Mouse (Mus musculus): Measurements from ENCODE around the gene Spats1.

Spats1 gene

GRCm38 (mm10) chr17:45474669-45475465, at the start of gene Spats1:
Gene Spats1, minus strand, starts transcription at chr17:45475415.
- DNase-seq (ENCODE audit: low read depth, low spot score): peak; percentile 99

GRCm38 (mm10) chr17:45524961-45525360, 49.7 kb upstream of the Spats1 start:
- DNase-seq (ENCODE audit: low read depth, low spot score): no peak

GRCm38 (mm10) chr17:45523263-45523662, 48.0 kb upstream of the Spats1 start, which contains the start of gene Tcte1:
Gene Tcte1, plus strand, starts transcription at chr17:45523434.
- DNase-seq (ENCODE audit: low read depth, low spot score): peak; percentile 79

GRCm38 (mm10) chr17:45520136-45520535, 44.9 kb upstream of the Spats1 start:
- DNase-seq (ENCODE audit: low read depth, low spot score): no peak

- DNase-seq (ENCODE audit: low read depth, low spot score): no peak
Observed at GRCm38 (mm10) chr17:45518766-45519475, 43.7 kb upstream of the Spats1 start.

GRCm38 (mm10) chr17:45517549-45518215, 42.5 kb upstream of the Spats1 start:
- no peak for DNase-seq (ENCODE audit: low read depth, low spot score)

GRCm38 (mm10) chr17:45517135-45517534, 41.9 kb upstream of the Spats1 start:
- no peak for DNase-seq (ENCODE audit: low read depth, low spot score)

- DNase-seq (ENCODE audit: low read depth, low spot score): peak; percentile 88
Observed at GRCm38 (mm10) chr17:45516488-45516887, 41.3 kb upstream of the Spats1 start.

- no peak for DNase-seq (ENCODE audit: low read depth, low spot score)
Observed at GRCm38 (mm10) chr17:45515806-45516205, 40.6 kb upstream of the Spats1 start.

- peak; percentile 71 for DNase-seq (ENCODE audit: low read depth, low spot score)
Observed at GRCm38 (mm10) chr17:45515204-45515726, 40.0 kb upstream of the Spats1 start.

GRCm38 (mm10) chr17:45511757-45512156, 36.5 kb upstream of the Spats1 start:
- no peak for DNase-seq (ENCODE audit: low read depth, low spot score)

- DNase-seq (ENCODE audit: low read depth, low spot score): no peak
Observed at GRCm38 (mm10) chr17:45510871-45511270, 35.7 kb upstream of the Spats1 start.

GRCm38 (mm10) chr17:45506700-45507189, 31.5 kb upstream of the Spats1 start, which contains the start of gene Aars2:
Gene Aars2, plus strand, starts transcription at chr17:45506841.
- DNase-seq (ENCODE audit: low read depth, low spot score): peak; percentile 96

- DNase-seq (ENCODE audit: low read depth, low spot score): no peak
Observed at GRCm38 (mm10) chr17:45505941-45506465, 30.8 kb upstream of the Spats1 start.

GRCm38 (mm10) chr17:45503301-45503973, 28.2 kb upstream of the Spats1 start:
- no peak for DNase-seq (ENCODE audit: low read depth, low spot score)

GRCm38 (mm10) chr17:45502324-45502723, 27.1 kb upstream of the Spats1 start:
- peak; percentile 63 for DNase-seq (ENCODE audit: low read depth, low spot score)

- peak; percentile 73 for DNase-seq (ENCODE audit: low read depth, low spot score)
Observed at GRCm38 (mm10) chr17:45500981-45501380, 25.8 kb upstream of the Spats1 start.

GRCm38 (mm10) chr17:45499516-45499915, 24.3 kb upstream of the Spats1 start:
- DNase-seq (ENCODE audit: low read depth, low spot score): no peak

- DNase-seq (ENCODE audit: low read depth, low spot score): no peak
Observed at GRCm38 (mm10) chr17:45498397-45498796, 23.2 kb upstream of the Spats1 start.

GRCm38 (mm10) chr17:45495398-45495797, 20.2 kb upstream of the Spats1 start:
- DNase-seq (ENCODE audit: low read depth, low spot score): peak; percentile 99
